In the genomic region with DNA sequence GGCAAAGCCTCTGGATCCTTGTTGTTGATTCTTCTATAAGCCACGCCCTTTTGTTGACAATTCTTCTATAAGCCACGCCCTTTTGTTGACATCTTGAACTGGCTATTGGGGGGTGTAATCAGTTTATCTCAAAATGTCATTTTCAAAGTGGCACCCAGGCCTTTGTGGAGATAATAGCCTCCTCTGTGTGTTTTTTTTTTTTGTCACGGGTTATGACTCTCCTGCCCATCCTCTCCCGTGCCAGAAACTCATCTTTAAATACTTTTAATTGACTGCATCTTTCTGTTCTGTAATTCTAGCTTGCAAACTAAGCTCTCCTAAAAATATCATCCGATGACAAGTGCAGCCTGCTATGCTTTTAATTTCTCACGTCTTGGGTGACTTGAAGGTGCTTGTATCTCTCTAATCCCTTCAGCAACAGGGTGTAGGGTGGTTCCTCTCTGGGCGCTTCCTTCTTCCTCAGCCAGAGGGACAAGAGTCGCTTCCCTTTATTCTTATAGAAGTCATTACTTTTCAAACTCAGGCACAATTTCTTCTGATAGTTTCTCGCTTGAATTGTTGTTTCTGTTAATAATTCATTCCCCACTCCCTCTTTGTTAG, we compare ENCODE assay signal across 23 mouse cellular contexts.
DNase-seq lines count a peak whose midpoint lies in the region; ATAC-seq and TF ChIP-seq lines count a peak whose summit lies in the region.
"Had no signal": no experiment of that assay in that cellular context is flagged by ENCODE, and none has a peak within 500 bp of the region (broad histone marks: within the 10 kb centered on the region; RNA-seq: fewer than 3 reads in every experiment).

No protein-coding gene starts in this region.

- TF ChIP-seq CTCF in heart, postnatal 0 days (IDR thresholded peaks at IDR 0.05; ENCODE audit: low read depth) = no peak
- TF ChIP-seq CTCF in stomach, postnatal 0 days (IDR thresholded peaks at IDR 0.05; ENCODE audit: low read depth) = no peak

- H3K27me3 ChIP-seq in heart, postnatal 0 days (ENCODE audit: control insufficient read depth, insufficient read depth, low read length) = no peaks in the 10 kb centered on the region
- H3K27me3 ChIP-seq in stomach, embryonic 15.5 days (replicated peaks) = no peaks in the 10 kb centered on the region
- no peaks in the 10 kb centered on the region for H3K27me3 ChIP-seq in stomach, postnatal 0 days (ENCODE audit: control insufficient read depth, insufficient read depth, low read length)
- H3K27me3 ChIP-seq: embryonic facial prominence, embryonic 15.5 days; forebrain, embryonic 15.5 days; hindbrain, embryonic 15.5 days had no signal

- ATAC-seq in heart, postnatal 0 days (ENCODE audit: insufficient read depth, low read depth) = no peak
- no peak for ATAC-seq in stomach, embryonic 15.5 days (ENCODE audit: insufficient read depth, low FRiP score, low read depth)
- ATAC-seq in stomach, postnatal 0 days (ENCODE audit: low FRiP score, low TSS enrichment) = no peak
- peak; percentile 51 for ATAC-seq in megakaryocyte progenitor cell, adult 5-6 weeks (replicated peaks; ENCODE audit: poor library complexity)
- ATAC-seq: forebrain, embryonic 15.5 days had no signal

- H3K36me3 ChIP-seq in heart, postnatal 0 days (replicated peaks; ENCODE audit: control insufficient read depth, insufficient read depth, low read length) = no peaks in the 10 kb centered on the region
- H3K36me3 ChIP-seq in stomach, embryonic 15.5 days = no peaks in the 10 kb centered on the region
- no peaks in the 10 kb centered on the region for H3K36me3 ChIP-seq in stomach, postnatal 0 days (ENCODE audit: control insufficient read depth, insufficient read depth, low read length)
- H3K36me3 ChIP-seq: embryonic facial prominence, embryonic 15.5 days; forebrain, embryonic 15.5 days; hindbrain, embryonic 15.5 days had no signal

- H3K4me3 ChIP-seq in heart, postnatal 0 days (ENCODE audit: low read depth, low read length) = no peak overlapping the region
- no peak overlapping the region for H3K4me3 ChIP-seq in stomach, embryonic 15.5 days (replicated peaks)
- no peak overlapping the region for H3K4me3 ChIP-seq in stomach, postnatal 0 days (ENCODE audit: low read depth, low read length)
- H3K4me3 ChIP-seq: embryonic facial prominence, embryonic 15.5 days; forebrain, embryonic 15.5 days; hindbrain, embryonic 15.5 days; megakaryocyte, embryonic 14.5 days had no signal

- no peak overlapping the region for H3K4me2 ChIP-seq in heart, postnatal 0 days (ENCODE audit: low read depth, low read length)
- H3K4me2 ChIP-seq in stomach, embryonic 15.5 days = no peak overlapping the region
- no peak overlapping the region for H3K4me2 ChIP-seq in stomach, postnatal 0 days (replicated peaks; ENCODE audit: low read depth)
- H3K4me2 ChIP-seq: embryonic facial prominence, embryonic 15.5 days; forebrain, embryonic 15.5 days; heart, embryonic 11.5 days; hindbrain, embryonic 15.5 days had no signal

- H3K4me1 ChIP-seq in heart, postnatal 0 days (ENCODE audit: control insufficient read depth, insufficient read depth) = peaks cover 38% of the 10 kb centered on the region
- H3K4me1 ChIP-seq in stomach, embryonic 15.5 days = peaks cover 5% of the 10 kb centered on the region; the same call in 1 of the 2 replicates
- 0 out of 2 replicates have a peak, but pooled peaks cover 3% of the 10 kb centered on the region for H3K4me1 ChIP-seq in stomach, postnatal 0 days (replicated peaks; ENCODE audit: control insufficient read depth, insufficient read depth)
- H3K4me1 ChIP-seq: embryonic facial prominence, embryonic 15.5 days; forebrain, embryonic 15.5 days; hindbrain, embryonic 15.5 days had no signal

- no peak for TF ChIP-seq EP300 in heart, postnatal 0 days (IDR thresholded peaks at IDR 0.05; ENCODE audit: low read depth)
- no peak for TF ChIP-seq EP300 in stomach, postnatal 0 days (optimal IDR thresholded peaks at IDR 0.05)

- DNase-seq in heart, postnatal 0 days (ENCODE audit: low spot score) = no peak
- DNase-seq in heart, postnatal 14 days = no peak
- DNase-seq in stomach, postnatal 0 days (ENCODE audit: low spot score) = no peak
- DNase-seq in frontal cortex, postnatal 14 days (ENCODE audit: low spot score in 2 of 2) = no peak
- no peak for DNase-seq in urinary bladder, adult 18-20 months (ENCODE audit: low spot score in 2 of 2)
- DNase-seq: adrenal gland, postnatal 14 days; cerebellum, adult 2 months; cerebellum, postnatal 36 days; kidney, adult 9 months; kidney, postnatal 36 days; lung, adult 2 months; lung, postnatal 14 days; midbrain, embryonic 14.5 days; right cerebral cortex, postnatal 14 days; spleen, adult 18-20 months; thymus, postnatal 36 days had no signal

- H3K27ac ChIP-seq in heart, postnatal 0 days (ENCODE audit: low read depth) = peak overlapping the region; percentile 36; the same call in 1 of the 2 replicates
- 0 out of 2 replicates have a peak overlapping the region, but pooled peaks have one; percentile 7 for H3K27ac ChIP-seq in stomach, embryonic 15.5 days
- H3K27ac ChIP-seq in stomach, postnatal 0 days (replicated peaks) = no peak overlapping the region
- H3K27ac ChIP-seq: embryonic facial prominence, embryonic 15.5 days; forebrain, embryonic 15.5 days; hindbrain, embryonic 15.5 days had no signal

- intact Hi-C loops in heart, postnatal 14 days (cut with DNase I) = loop anchor here (5.0 kb wide), 1 partner anchor 79 kb away; a partner anchor contains a TSS

- no peaks in the 10 kb centered on the region for H3K9me3 ChIP-seq in heart, postnatal 0 days (replicated peaks; ENCODE audit: control insufficient read depth, low read length)
- no peaks in the 10 kb centered on the region for H3K9me3 ChIP-seq in stomach, embryonic 15.5 days
- H3K9me3 ChIP-seq in stomach, postnatal 0 days (ENCODE audit: control insufficient read depth, low read length) = no peaks in the 10 kb centered on the region
- H3K9me3 ChIP-seq: embryonic facial prominence, embryonic 15.5 days; forebrain, embryonic 15.5 days; hindbrain, embryonic 15.5 days had no signal

- 65% methylated on average over 9 of the region's 9 CpGs for WGBS in heart, postnatal 0 days
- WGBS in stomach, embryonic 15.5 days = 66% methylated on average over 9 of the region's 9 CpGs
- 56% methylated on average over 9 of the region's 9 CpGs for WGBS in stomach, postnatal 0 days

- no peak overlapping the region for H3K9ac ChIP-seq in heart, postnatal 0 days (replicated peaks; ENCODE audit: low read depth, low read length)
- H3K9ac ChIP-seq in stomach, embryonic 15.5 days = no peak overlapping the region
- no peak overlapping the region for H3K9ac ChIP-seq in stomach, postnatal 0 days (ENCODE audit: low read length)
- H3K9ac ChIP-seq: embryonic facial prominence, embryonic 15.5 days; forebrain, embryonic 15.5 days; hindbrain, embryonic 15.5 days had no signal
